ENCODE assay signal across 8 mouse cellular contexts in genomic region chr7:34388445-34389276, GRCm38 (mm10). TPM values are rescaled to one million over a fixed set of nuclear protein-coding genes. Genes with fewer than 3 reads are reported as not detected.
DNase-seq lines count a peak whose midpoint lies in the region; ATAC-seq and TF ChIP-seq lines count a peak whose summit lies in the region.

No protein-coding gene starts in this region.

- H3K4me1 ChIP-seq in embryonic facial prominence, embryonic 11.5 days (ENCODE audit: control insufficient read depth, insufficient read depth, low read length), result peaks cover 8% of the 10 kb centered on the region
- H3K4me1 ChIP-seq in heart, adult 2 months (ENCODE audit: control insufficient read depth, insufficient read depth, low read length), result peaks cover 14% of the 10 kb centered on the region
- H3K4me1 ChIP-seq in kidney, adult 2 months (ENCODE audit: control insufficient read depth, insufficient read depth, low read length), result peaks cover 24% of the 10 kb centered on the region
- peaks cover 29% of the 10 kb centered on the region for H3K4me1 ChIP-seq in liver, embryonic 11.5 days (replicated peaks; ENCODE audit: control insufficient read depth, insufficient read depth, low read length)

- peak; percentile 61 to 72 for DNase-seq in urinary bladder, adult 18-20 months (ENCODE audit: low spot score in 2 of 2)
- no peak for DNase-seq in urinary bladder, postnatal 10 days (ENCODE audit: low spot score)
- DNase-seq in embryonic facial prominence, embryonic 11.5 days (ENCODE audit: low spot score), result peak; percentile 65
- peak; percentile 82 to 86 for DNase-seq in heart, adult 2 months
- peak; percentile 79 for DNase-seq in kidney, adult 2 months
- DNase-seq in liver, embryonic 11.5 days (ENCODE audit: low spot score), result peak; percentile 67
- DNase-seq in spleen, postnatal 36 days (ENCODE audit: low spot score in 2 of 2), result peak; percentile 85 to 86

- H3K79me2 ChIP-seq in heart, adult 2 months (replicated peaks; ENCODE audit: control insufficient read depth, insufficient read depth, low read length), result peaks cover under 1% of the 10 kb centered on the region

- H3K27ac ChIP-seq in embryonic facial prominence, embryonic 11.5 days (replicated peaks; ENCODE audit: low read depth, low read length), result peak overlapping the region; percentile 98
- H3K27ac ChIP-seq in heart, adult 2 months, result peak overlapping the region; percentile 99
- H3K27ac ChIP-seq in kidney, adult 2 months (ENCODE audit: insufficient read depth, low read depth, low read length), result peak overlapping the region; percentile 94
- H3K27ac ChIP-seq in liver, embryonic 11.5 days (ENCODE audit: low read depth, low read length), result peak overlapping the region; percentile 96

- TF ChIP-seq CTCF in heart, adult 2 months (IDR thresholded peaks at IDR 0.05), result no peak
- TF ChIP-seq CTCF in kidney, adult 2 months (conservative IDR thresholded peaks at IDR 0.05; ENCODE audit: insufficient read depth, insufficient read length, low read depth, low read length), result no peak

- H3K9me3 ChIP-seq in embryonic facial prominence, embryonic 11.5 days (replicated peaks; ENCODE audit: control insufficient read depth, low read length), result no peaks in the 10 kb centered on the region
- H3K9me3 ChIP-seq in liver, embryonic 11.5 days (ENCODE audit: control insufficient read depth, low read length), result no peaks in the 10 kb centered on the region

- no peak for TF ChIP-seq POLR2A in heart, adult 2 months (IDR thresholded peaks at IDR 0.05; ENCODE audit: insufficient read depth, low read depth, low read length)
- TF ChIP-seq POLR2A in kidney, adult 2 months (IDR thresholded peaks at IDR 0.05; ENCODE audit: low read depth, low read length), result no peak

- peak overlapping the region; percentile 99 for H3K9ac ChIP-seq in embryonic facial prominence, embryonic 11.5 days (replicated peaks; ENCODE audit: low read length)
- peak overlapping the region; percentile 98 for H3K9ac ChIP-seq in heart, adult 2 months (ENCODE audit: low read depth, low read length)
- H3K9ac ChIP-seq in liver, embryonic 11.5 days (ENCODE audit: low read depth, low read length), result peak overlapping the region; percentile 82

- intact Hi-C loops in heart, adult 2 months (cut with DNase I), result loop anchor here (10.0 kb wide), 1 partner anchor 224 kb away; the partner anchor contains the start of gene Uba2

- H3K27me3 ChIP-seq in embryonic facial prominence, embryonic 11.5 days (ENCODE audit: control insufficient read depth, insufficient read depth, low read length), result no peaks in the 10 kb centered on the region
- H3K27me3 ChIP-seq in heart, adult 2 months (ENCODE audit: control insufficient read depth, insufficient read depth, low read length), result no peaks in the 10 kb centered on the region
- no peaks in the 10 kb centered on the region for H3K27me3 ChIP-seq in kidney, adult 2 months (replicated peaks; ENCODE audit: control insufficient read depth, insufficient read depth, low read length)
- H3K27me3 ChIP-seq in liver, embryonic 11.5 days (replicated peaks; ENCODE audit: control insufficient read depth, insufficient read depth, low read length), result no peaks in the 10 kb centered on the region

- TF ChIP-seq EP300 in heart, adult 2 months (IDR thresholded peaks at IDR 0.05; ENCODE audit: insufficient read depth, low read depth, low read length), result 0 out of 2 replicates have a peak, but pooled peaks have one; percentile 19

- 0 out of 2 replicates have a peak, but pooled peaks have one; percentile 5 for ATAC-seq in embryonic facial prominence, embryonic 11.5 days (replicated peaks; ENCODE audit: insufficient number of reproducible peaks, low FRiP score, low TSS enrichment, low read depth)
- peak; percentile 51 for ATAC-seq in liver, embryonic 11.5 days (replicated peaks; ENCODE audit: low FRiP score)
- peak; percentile 44 for ATAC-seq in monocyte, adult 5-6 weeks (replicated peaks; ENCODE audit: insufficient number of reproducible peaks, low FRiP score, low TSS enrichment, poor library complexity, severe bottlenecking)

- WGBS in embryonic facial prominence, embryonic 11.5 days, result under 1% methylated on average over 61 of the region's 64 CpGs
- under 1% methylated on average over 62 of the region's 64 CpGs for WGBS in heart, adult 2 months
- under 1% methylated on average over 64 of the region's 64 CpGs for WGBS in kidney, adult 2 months
- WGBS in liver, embryonic 11.5 days, result under 1% methylated on average over 64 of the region's 64 CpGs

- H3K4me3 ChIP-seq in embryonic facial prominence, embryonic 11.5 days (ENCODE audit: low read depth, low read length), result peak overlapping the region; percentile 96
- H3K4me3 ChIP-seq in heart, adult 2 months, result peak overlapping the region; percentile 95
- H3K4me3 ChIP-seq in kidney, adult 2 months (ENCODE audit: insufficient read depth, low read depth, low read length), result peak overlapping the region; percentile 72
- peak overlapping the region; percentile 67 for H3K4me3 ChIP-seq in liver, embryonic 11.5 days (ENCODE audit: low read depth, low read length)

- H3K36me3 ChIP-seq in embryonic facial prominence, embryonic 11.5 days (replicated peaks; ENCODE audit: control insufficient read depth, insufficient read depth, low read depth, low read length), result no peaks in the 10 kb centered on the region
- H3K36me3 ChIP-seq in heart, adult 2 months (ENCODE audit: control insufficient read depth, insufficient read depth, low read length), result peaks cover 18% of the 10 kb centered on the region
- no peaks in the 10 kb centered on the region for H3K36me3 ChIP-seq in kidney, adult 2 months (ENCODE audit: control insufficient read depth, insufficient read depth, low read length)
- no peaks in the 10 kb centered on the region for H3K36me3 ChIP-seq in liver, embryonic 11.5 days (ENCODE audit: control insufficient read depth, insufficient read depth, low read length)

- peak overlapping the region; percentile 64 for H3K4me2 ChIP-seq in embryonic facial prominence, embryonic 11.5 days (ENCODE audit: low read depth, low read length)
- H3K4me2 ChIP-seq in liver, embryonic 11.5 days, result peak overlapping the region; percentile 75

RNA-seq across cellular contexts. Expression of gene Lsm14a, which starts 4.5 kb away (rescaled TPM):
- 73.6 and 78.7 TPM in 2 replicates for polyA plus RNA-seq in embryonic facial prominence, embryonic 11.5 days (2014; fragmentation: Nextera tagmentation; extraction: Ambion mirVana)
- total RNA-seq in heart, adult 2 months (2021), result 10 to 100 TPM; 86.9 to 88.3 TPM
- polyA plus RNA-seq in heart, adult 2 months (2012; rRNA removed), result 42.9 and 68.7 TPM in 2 replicates
- polyA plus RNA-seq in kidney, adult 2 months (2012; rRNA removed), result 41.5 and 48.1 TPM in 2 replicates
- 44.3 TPM in 2 replicates for polyA plus RNA-seq in liver, embryonic 11.5 days (2014; fragmentation: Nextera tagmentation; extraction: Ambion mirVana)
- total RNA-seq in monocyte, adult 5-6 weeks (2017), result 94.4 to 159 TPM (median 97.2 TPM) in 3 replicates
